Mouse (Mus musculus): ENCODE measurements around the gene Hephl1. TPM values are rescaled to one million over a fixed set of nuclear protein-coding genes. Genes with fewer than 3 reads are reported as not detected.

Hephl1 gene
- total and polyA plus RNA-seq, 3 experiments: not detected

DNA sequence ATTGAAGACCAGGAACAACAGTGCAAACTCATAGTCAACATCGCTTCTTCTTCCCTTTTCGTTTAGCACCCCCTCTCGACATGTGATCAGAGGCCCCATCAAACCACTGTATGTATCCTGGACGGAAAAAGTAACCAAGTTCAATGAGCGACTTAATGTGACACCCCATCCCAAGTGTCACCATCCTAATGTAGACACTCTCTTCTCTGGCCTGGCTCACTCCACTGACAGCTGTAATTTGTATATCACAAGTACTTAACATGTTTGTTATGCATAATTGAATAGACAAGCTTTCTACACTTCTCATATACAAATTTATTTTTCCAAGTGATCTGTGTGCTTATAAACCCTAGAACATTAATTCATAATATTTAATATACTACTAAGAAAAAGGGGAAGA, 51.1 kb downstream of the Hephl1 start:
- no peak for TF ChIP-seq SMC3 (IDR thresholded peaks at IDR 0.05; ENCODE audit: low read depth, low read length)
- TF ChIP-seq USF1 (IDR thresholded peaks at IDR 0.05; ENCODE audit: low read depth, low read length): no peak
- TF ChIP-seq MEF2A (IDR thresholded peaks at IDR 0.05; ENCODE audit: extremely low read depth, insufficient replicate concordance, low read depth, low read length, poor library complexity, severe bottlenecking): no peak
- TF ChIP-seq GABPA (IDR thresholded peaks at IDR 0.05; ENCODE audit: low read depth, low read length): no peak
- no peak for TF ChIP-seq TBP (IDR thresholded peaks at IDR 0.05; ENCODE audit: low read depth, low read length)
- TF ChIP-seq JUND (IDR thresholded peaks at IDR 0.05; ENCODE audit: low read depth, low read length): no peak
- TF ChIP-seq BHLHE40 (IDR thresholded peaks at IDR 0.05; ENCODE audit: borderline replicate concordance, low read depth, low read length): no peak
- no peak for TF ChIP-seq ZC3H11A (IDR thresholded peaks at IDR 0.05; ENCODE audit: low read depth, low read length)
- TF ChIP-seq NELFE (IDR thresholded peaks at IDR 0.05; ENCODE audit: low read depth, low read length): no peak
- no peak for TF ChIP-seq MAFK (IDR thresholded peaks at IDR 0.05; ENCODE audit: borderline replicate concordance, low read depth, low read length)
- TF ChIP-seq NRF1 (IDR thresholded peaks at IDR 0.05; ENCODE audit: insufficient read depth, low read depth, low read length, poor library complexity, severe bottlenecking): no peak
- TF ChIP-seq UBTF (IDR thresholded peaks at IDR 0.05; ENCODE audit: borderline replicate concordance, insufficient read depth, low read depth, low read length): no peak
- H3K27me3 ChIP-seq (ENCODE audit: control insufficient read depth in 1 of 2, insufficient read depth in 2 of 2, low read length in 2 of 2): peaks cover 0 to 10% of the 10 kb centered on the region in 2 experiments; a peak in 3 of 4 replicates
- no peaks in the 10 kb centered on the region for H3K4me1 ChIP-seq (ENCODE audit: control insufficient read depth in 1 of 2, insufficient read depth in 2 of 2, low read length in 2 of 2)
- no peak overlapping the region for H3K4me3 ChIP-seq (ENCODE audit: control insufficient read depth in 1 of 2, insufficient read depth in 1 of 2, low read depth in 2 of 2, low read length in 2 of 2)
- no peak for DNase-seq (ENCODE audit: low read depth, low spot score)
- no peak overlapping the region for H3K9ac ChIP-seq (ENCODE audit: control insufficient read depth, low read depth, low read length, poor library complexity, severe bottlenecking)
- H3K27ac ChIP-seq (ENCODE audit: control insufficient read depth, low read depth, low read length): no peak overlapping the region
- no peaks in the 10 kb centered on the region for H3K36me3 ChIP-seq (ENCODE audit: control insufficient read depth in 1 of 2, insufficient read depth in 2 of 2, low read length in 2 of 2)
- H3K79me2 ChIP-seq (ENCODE audit: control insufficient read depth, insufficient read depth, low read length, poor library complexity): no peaks in the 10 kb centered on the region
- no peaks in the 10 kb centered on the region for H3K9me3 ChIP-seq (replicated peaks; ENCODE audit: insufficient read depth, low read length)

DNA sequence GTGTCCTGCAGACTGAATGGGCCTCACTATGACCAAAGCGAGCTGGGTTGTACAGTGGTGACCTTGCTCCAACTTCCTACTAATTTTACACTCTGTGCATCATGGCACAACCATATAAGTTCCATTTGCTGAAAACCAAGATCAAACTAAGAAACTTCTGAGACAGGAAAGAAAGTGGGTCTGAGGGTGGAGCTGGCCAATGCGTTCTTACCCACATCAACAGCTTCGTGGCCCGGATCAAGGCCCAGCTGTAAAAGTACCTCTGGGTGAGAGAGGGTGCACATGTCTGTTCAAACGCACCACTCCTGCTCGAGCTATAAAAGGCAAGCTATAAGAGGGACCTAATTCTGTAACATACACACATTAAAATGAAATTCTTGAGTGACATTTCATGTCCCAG, 51.9 kb downstream of the Hephl1 start:
- no peak for DNase-seq (ENCODE audit: low read depth, low spot score)

DNA sequence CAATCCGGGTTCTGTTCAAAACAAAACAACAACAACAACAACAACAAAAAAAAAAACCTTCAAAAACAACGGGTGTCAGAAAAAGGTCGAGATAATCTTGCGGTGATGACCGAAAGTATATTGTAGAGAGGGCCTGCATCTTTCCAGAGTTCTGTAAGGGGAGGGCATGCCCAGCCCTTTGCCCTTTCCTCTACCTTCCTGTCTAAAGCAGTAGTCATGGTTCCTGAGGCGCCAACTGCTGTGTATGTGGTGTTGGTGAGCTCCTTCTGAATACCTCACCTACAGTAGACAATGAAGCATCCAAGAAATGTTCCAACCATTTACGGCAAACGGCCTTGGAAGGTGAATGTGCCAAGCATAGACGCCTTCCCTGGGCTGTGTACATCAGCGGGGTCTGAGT, 66.2 kb downstream of the Hephl1 start:
- TF ChIP-seq TCF12 (IDR thresholded peaks at IDR 0.05; ENCODE audit: low read depth, low read length) (no peak), USF2 (IDR thresholded peaks at IDR 0.05; ENCODE audit: borderline replicate concordance in 1 of 2, insufficient read depth in 1 of 2, low read depth in 1 of 2, low read length in 2 of 2) (peak in 1 of 2 experiments; percentile 13; a peak in 1 of 4 replicates)
- Histone ChIP-seq H3K36me3 (ENCODE audit: control insufficient read depth in 1 of 2, insufficient read depth in 2 of 2, low read length in 2 of 2) (no peaks in the 10 kb centered on the region), H3K27ac (ENCODE audit: control insufficient read depth, low read depth, low read length) (no peak overlapping the region), H3K4me3 (ENCODE audit: control insufficient read depth in 1 of 2, insufficient read depth in 1 of 2, low read depth in 2 of 2, low read length in 2 of 2) (peak overlapping the region; percentile 60 to 65; a peak in 3 of 4 replicates), H3K79me2 (ENCODE audit: control insufficient read depth, insufficient read depth, low read length, poor library complexity) (no peaks in the 10 kb centered on the region), H3K9me3 (replicated peaks; ENCODE audit: insufficient read depth, low read length) (no peaks in the 10 kb centered on the region), H3K27me3 (ENCODE audit: control insufficient read depth in 1 of 2, insufficient read depth in 2 of 2, low read length in 2 of 2) (no peaks in the 10 kb centered on the region), H3K4me1 (ENCODE audit: control insufficient read depth in 1 of 2, insufficient read depth in 2 of 2, low read length in 2 of 2) (no peaks in the 10 kb centered on the region), H3K9ac (ENCODE audit: control insufficient read depth, low read depth, low read length, poor library complexity, severe bottlenecking) (no peak overlapping the region)
- no peak for DNase-seq (ENCODE audit: low read depth, low spot score)

More for the DNA sequence above, 51.9 kb downstream of the Hephl1 start:
- Histone ChIP-seq H3K4me1 (ENCODE audit: control insufficient read depth in 1 of 2, insufficient read depth in 2 of 2, low read length in 2 of 2) (no peaks in the 10 kb centered on the region), H3K9me3 (replicated peaks; ENCODE audit: insufficient read depth, low read length) (no peaks in the 10 kb centered on the region), H3K27me3 (ENCODE audit: control insufficient read depth in 1 of 2, insufficient read depth in 2 of 2, low read length in 2 of 2) (peaks cover 0 to 10% of the 10 kb centered on the region in 2 experiments; a peak in 3 of 4 replicates), H3K36me3 (ENCODE audit: control insufficient read depth in 1 of 2, insufficient read depth in 2 of 2, low read length in 2 of 2) (no peaks in the 10 kb centered on the region), H3K79me2 (ENCODE audit: control insufficient read depth, insufficient read depth, low read length, poor library complexity) (no peaks in the 10 kb centered on the region), H3K4me3 (ENCODE audit: control insufficient read depth in 1 of 2, insufficient read depth in 1 of 2, low read depth in 2 of 2, low read length in 2 of 2) (no peak overlapping the region), H3K27ac (ENCODE audit: control insufficient read depth, low read depth, low read length) (no peak overlapping the region), H3K9ac (ENCODE audit: control insufficient read depth, low read depth, low read length, poor library complexity, severe bottlenecking) (no peak overlapping the region)
- TF ChIP-seq E2F4 (IDR thresholded peaks at IDR 0.05; ENCODE audit: borderline replicate concordance, low read depth, low read length) (no peak), SMC3 (IDR thresholded peaks at IDR 0.05; ENCODE audit: low read depth, low read length) (no peak), TCF12 (IDR thresholded peaks at IDR 0.05; ENCODE audit: low read depth, low read length) (no peak)

Measured in MEL (cell line).